Mouse (Mus musculus) G1E (cell line): ENCODE measurements around the gene Antxr1. TPM values are rescaled to one million over a fixed set of nuclear protein-coding genes. Genes with fewer than 3 reads are reported as not detected.

Source experiments
- ATAC-seq: 2 replicates; pipeline ENCODE4 v1.8.0; 2016; ENCODE audit warnings: mild to moderate bottlenecking; ENCODE audit not compliant: insufficient number of reproducible peaks, poor library complexity, low FRiP score, severe bottlenecking; ENCODE audit errors: extremely low read depth
- DNase-seq: peaks from one replicate; pipeline ENCODE4 v3.0.0; 2012; ENCODE audit warnings: low spot score
- H3K27me3 ChIP-seq: 2 replicates; pipeline ENCODE4 v1.6.1; 2012; ENCODE audit warnings: mild to moderate bottlenecking, low read length, inconsistent platforms; ENCODE audit not compliant: insufficient read depth
- H3K36me3 ChIP-seq: replicated peaks from 2 replicates; pipeline ENCODE3; 2012; ENCODE audit warnings: mild to moderate bottlenecking, inconsistent platforms
- H3K4me1 ChIP-seq: 2 replicates; pipeline ENCODE4 v1.6.1; 2012; ENCODE audit warnings: low read depth, low read length, inconsistent platforms, mixed read lengths; ENCODE audit not compliant: insufficient read depth
- H3K4me3 ChIP-seq: 2 replicates; pipeline ENCODE4 v1.5.1; 2012; ENCODE audit warnings: low read depth, mild to moderate bottlenecking, inconsistent platforms, low read length, moderate library complexity, mixed read lengths
- H3K9me3 ChIP-seq: replicated peaks from 2 replicates; pipeline ENCODE4 v1.6.1; 2012; ENCODE audit warnings: inconsistent platforms
- CTCF ChIP-seq: IDR thresholded peaks from 2 replicates; pipeline ENCODE4 v1.5.1; 2012; ENCODE audit warnings: low read depth, low read length, inconsistent platforms, mixed read lengths
- GATA1 ChIP-seq: IDR thresholded peaks from 2 replicates; pipeline ENCODE4 v1.6.1; 2012; ENCODE audit warnings: borderline replicate concordance, low read length, inconsistent platforms, mixed read lengths
- GATA2 ChIP-seq: IDR thresholded peaks from 2 replicates; pipeline ENCODE4 v1.6.1; 2012; ENCODE audit warnings: low read depth, low read length, inconsistent platforms, borderline replicate concordance
- POLR2AphosphoS5 ChIP-seq: IDR thresholded peaks from 2 replicates; pipeline ENCODE4 v1.6.1; 2012; ENCODE audit warnings: low read depth, low read length, inconsistent platforms; ENCODE audit not compliant: insufficient replicate concordance
- TAL1 ChIP-seq: conservative IDR thresholded peaks from 2 replicates; pipeline ENCODE4 v1.6.1; 2012; ENCODE audit warnings: low read depth, low read length, inconsistent platforms, mixed read lengths
- polyA plus RNA-seq: library from polyadenylated mRNA; stranded (reverse); fragments of >175 nt; gene quantifications from 2 replicates; pipeline ENCODE4 v1.2.3, GENCODE M21; 2012
- total RNA-seq, 2 experiments: library from RNA; stranded (forward) in 1 of 2; stranded (reverse) in 1 of 2; fragments of 200-1000 nt in 1 of 2; fragments of >200 nt in 1 of 2; fragmentation: Nextera tagmentation in 1 of 2; gene quantifications; 2 replicates each; pipeline ENCODE4 v1.2.3; 2014 to 2017

The Antxr1 gene
- total and polyA plus RNA-seq, 3 experiments: 0.16 TPM; not detected in 2

GRCm38 (mm10) chr6:87202048-87202605 lies 133.5 kb downstream of the Antxr1 start:
- TF ChIP-seq TAL1: no peak
- no peak for TF ChIP-seq POLR2AphosphoS5
- TF ChIP-seq GATA1: no peak
- TF ChIP-seq GATA2: no peak
- no peak for TF ChIP-seq CTCF
- Histone ChIP-seq H3K27me3 (peaks cover 25% of the 10 kb centered on the region), H3K9me3 (no peaks in the 10 kb centered on the region), H3K4me1 (no peaks in the 10 kb centered on the region), H3K36me3 (no peaks in the 10 kb centered on the region), H3K4me3 (no peak overlapping the region)
- no peak for DNase-seq
- no peak for ATAC-seq

- no peaks in the 10 kb centered on the region for H3K36me3 ChIP-seq
- no peak for ATAC-seq
- no peak overlapping the region for H3K4me3 ChIP-seq
- TF ChIP-seq CTCF (no peak), TAL1 (no peak), GATA1 (no peak), POLR2AphosphoS5 (no peak)
- H3K9me3 ChIP-seq: no peaks in the 10 kb centered on the region
- peaks cover 44% of the 10 kb centered on the region for H3K27me3 ChIP-seq
- H3K4me1 ChIP-seq: peaks cover 2% of the 10 kb centered on the region; the same call in 1 of the 2 replicates
- no peak for DNase-seq
These were observed 145.9 kb downstream of the Antxr1 start for GRCm38 (mm10) chr6:87189755-87190154.

GRCm38 (mm10) chr6:87186988-87187387 lies 148.6 kb downstream of the Antxr1 start:
- Histone ChIP-seq H3K4me3 (no peak overlapping the region), H3K27me3 (peaks cover 48% of the 10 kb centered on the region), H3K4me1 (peaks cover 14% of the 10 kb centered on the region), H3K36me3 (no peaks in the 10 kb centered on the region), H3K9me3 (no peaks in the 10 kb centered on the region)
- no peak for TF ChIP-seq GATA2
- TF ChIP-seq POLR2AphosphoS5: no peak
- no peak for TF ChIP-seq TAL1
- no peak for TF ChIP-seq GATA1
- TF ChIP-seq CTCF: no peak
- ATAC-seq (no peak), DNase-seq (no peak)

GRCm38 (mm10) chr6:87184418-87184817 lies 151.2 kb downstream of the Antxr1 start:
- no peak for TF ChIP-seq CTCF
- no peak for TF ChIP-seq GATA1
- no peak for TF ChIP-seq GATA2
- no peak for TF ChIP-seq TAL1
- TF ChIP-seq POLR2AphosphoS5: no peak
- H3K9me3 ChIP-seq: no peaks in the 10 kb centered on the region
- H3K27me3 ChIP-seq: peaks cover 37% of the 10 kb centered on the region
- peaks cover 14% of the 10 kb centered on the region for H3K4me1 ChIP-seq
- no peaks in the 10 kb centered on the region for H3K36me3 ChIP-seq
- DNase-seq: no peak
- no peak overlapping the region; the same call in 1 of the 2 replicates for H3K4me3 ChIP-seq
- no peak for ATAC-seq

- Histone ChIP-seq H3K4me3 (no peak overlapping the region; the same call in 1 of the 2 replicates), H3K27me3 (peaks cover 41% of the 10 kb centered on the region), H3K36me3 (no peaks in the 10 kb centered on the region), H3K4me1 (peaks cover 14% of the 10 kb centered on the region), H3K9me3 (no peaks in the 10 kb centered on the region)
- ATAC-seq (no peak), DNase-seq (no peak)
- TF ChIP-seq CTCF (no peak), GATA2 (no peak), GATA1 (no peak), POLR2AphosphoS5 (no peak), TAL1 (no peak)
These were observed 151.6 kb downstream of the Antxr1 start for GRCm38 (mm10) chr6:87183981-87184380.

- Histone ChIP-seq H3K4me3 (no peak overlapping the region), H3K36me3 (no peaks in the 10 kb centered on the region), H3K9me3 (no peaks in the 10 kb centered on the region), H3K4me1 (peaks cover 14% of the 10 kb centered on the region), H3K27me3 (peaks cover 42% of the 10 kb centered on the region)
- TF ChIP-seq GATA2 (no peak), POLR2AphosphoS5 (no peak), TAL1 (no peak), CTCF (no peak), GATA1 (no peak)
- DNase-seq (no peak), ATAC-seq (no peak)
These were observed 152.5 kb downstream of the Antxr1 start for GRCm38 (mm10) chr6:87183159-87183558.
